ENCODE assay signal across 14 mouse cellular contexts in genomic region chr3:38577890-38578628, GRCm38 (mm10).
"Had no signal": no experiment of that assay in that cellular context is flagged by ENCODE, and none has a peak within 500 bp of the region (broad histone marks: within the 10 kb centered on the region; RNA-seq: fewer than 3 reads in every experiment).

No protein-coding gene starts in this region.

- H3K4me1 ChIP-seq: kidney, embryonic 15.5 days; limb, embryonic 15.5 days; liver, embryonic 12.5 days; megakaryocyte, embryonic 14.5 days; midbrain, embryonic 12.5 days; neural tube, embryonic 13.5 days had no signal

- H3K9me3 ChIP-seq: kidney, embryonic 15.5 days; limb, embryonic 15.5 days; liver, embryonic 12.5 days; megakaryocyte, embryonic 14.5 days; midbrain, embryonic 12.5 days; neural tube, embryonic 13.5 days had no signal

- H3K27ac ChIP-seq: kidney, embryonic 15.5 days; left cerebral cortex, adult 2 months; limb, embryonic 15.5 days; liver, embryonic 12.5 days; macrophage; midbrain, embryonic 12.5 days; neural tube, embryonic 13.5 days had no signal

- H3K9ac ChIP-seq: kidney, embryonic 15.5 days; limb, embryonic 15.5 days; liver, embryonic 12.5 days; lung, embryonic 14.5 days; midbrain, embryonic 12.5 days; neural tube, embryonic 13.5 days had no signal

- ATAC-seq: liver, embryonic 12.5 days had no signal

- DNase-seq: kidney, adult 11 months; kidney, postnatal 14 days; lung, embryonic 14.5 days; lung, postnatal 10 days; retina, postnatal 1 day; thymus, postnatal 4 days had no signal

- H3K27me3 ChIP-seq: kidney, embryonic 15.5 days; limb, embryonic 15.5 days; liver, embryonic 12.5 days; megakaryocyte, embryonic 14.5 days; midbrain, embryonic 12.5 days; neural tube, embryonic 13.5 days had no signal

- H3K4me3 ChIP-seq: kidney, embryonic 15.5 days; left cerebral cortex, adult 2 months; limb, embryonic 15.5 days; liver, embryonic 12.5 days; megakaryocyte, embryonic 14.5 days; midbrain, embryonic 12.5 days; neural tube, embryonic 13.5 days had no signal

- H3K4me2 ChIP-seq: kidney, embryonic 15.5 days; limb, embryonic 15.5 days; liver, embryonic 12.5 days; lung, embryonic 14.5 days; midbrain, embryonic 12.5 days; neural tube, embryonic 13.5 days had no signal

- H3K36me3 ChIP-seq: kidney, embryonic 15.5 days; limb, embryonic 15.5 days; liver, embryonic 12.5 days; midbrain, embryonic 12.5 days; neural tube, embryonic 13.5 days had no signal
